Mouse (Mus musculus): Measurements from ENCODE around the gene Il22ra1.
"Not testable (repeated sequence)": the region's sequence is repeated elsewhere in the genome, so short reads cannot be mapped to it uniquely, and the experiment has no call there.

Gene Il22ra1

DNA sequence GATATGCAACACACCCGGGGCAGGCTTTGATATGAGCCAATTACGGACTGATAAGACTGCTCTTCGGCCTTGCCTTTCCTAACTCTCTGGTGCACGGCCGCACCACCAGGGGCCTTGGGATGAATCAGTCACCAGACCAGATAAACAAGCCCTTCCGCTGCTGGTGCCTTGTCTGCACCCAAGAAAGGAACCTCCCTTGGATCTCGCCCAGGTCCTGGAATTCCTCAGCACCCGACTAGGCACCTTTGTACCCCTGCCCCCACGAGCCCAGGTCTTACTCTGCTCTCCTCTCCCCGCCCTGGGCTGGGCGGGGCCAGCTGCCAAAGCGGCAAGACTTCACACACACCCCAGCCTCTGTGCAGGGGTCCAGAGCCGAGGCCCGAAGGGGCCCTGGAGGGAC, at the start of gene Il22ra1:
TSS of gene Il22ra1 (plus strand) at position 356 of the 400 bp plus-strand sequence.
- DNase-seq (ENCODE audit: low read depth): no peak

DNA sequence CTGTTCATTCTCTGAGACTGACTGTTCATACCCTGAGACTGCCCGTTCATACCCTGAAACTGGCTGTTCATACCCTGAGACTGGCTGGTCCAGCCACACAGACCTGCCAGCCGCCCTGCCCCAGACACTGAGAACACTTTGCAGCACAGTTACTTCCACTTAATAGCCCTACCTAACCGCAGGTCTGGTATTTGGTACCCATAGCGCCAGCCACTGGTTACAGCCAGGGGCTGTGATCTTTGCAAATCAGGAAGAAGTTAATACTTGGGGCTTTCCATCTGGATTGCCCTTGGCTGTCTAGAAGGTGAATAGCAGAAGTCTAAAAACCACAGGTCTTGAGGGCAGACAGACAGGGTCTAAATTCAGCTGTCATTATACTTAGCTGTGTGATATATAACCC, 48.7 kb upstream of the Il22ra1 start:
- DNase-seq (ENCODE audit: low read depth): no peak

DNA sequence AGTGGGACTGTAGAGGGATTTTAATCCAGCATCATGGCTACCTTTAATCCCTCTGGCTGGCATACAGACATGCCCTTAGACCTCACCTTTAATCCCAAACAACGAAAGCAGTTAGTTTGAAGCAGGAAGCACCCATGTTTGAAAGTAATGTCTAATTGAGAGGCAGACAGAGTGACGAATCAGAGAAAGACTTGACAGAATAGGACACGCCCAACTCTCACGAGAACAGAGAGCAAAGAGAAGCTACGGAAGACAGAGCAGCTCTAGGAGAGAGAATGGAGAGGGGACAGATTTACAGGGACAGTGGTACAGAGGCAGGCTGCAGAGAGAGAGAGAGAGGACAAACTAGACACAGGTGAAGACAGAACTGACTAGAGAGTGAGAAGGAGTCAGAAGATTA, 46.2 kb upstream of the Il22ra1 start:
- no peak for DNase-seq (ENCODE audit: low read depth)

DNA sequence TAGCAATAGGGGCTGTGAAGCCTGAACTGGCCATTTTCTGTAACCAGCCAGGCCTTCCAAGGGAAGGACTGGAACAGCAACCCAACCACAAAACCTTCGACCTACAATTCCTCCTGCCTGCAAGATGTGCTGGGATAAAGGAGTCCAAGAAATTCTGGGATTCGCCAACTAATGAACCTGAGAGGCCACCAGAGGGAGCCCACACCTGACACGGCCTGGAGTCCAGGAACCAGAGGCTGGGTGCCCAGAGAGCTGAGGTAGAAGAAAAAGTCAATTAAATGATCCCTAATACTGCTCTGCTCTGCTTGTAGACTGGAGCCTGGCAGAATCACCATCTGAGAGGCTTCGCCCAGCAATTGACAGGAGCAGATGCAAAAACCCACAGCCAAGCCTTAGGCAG, 44.4 kb upstream of the Il22ra1 start:
- DNase-seq (ENCODE audit: low read depth): no peak

DNA sequence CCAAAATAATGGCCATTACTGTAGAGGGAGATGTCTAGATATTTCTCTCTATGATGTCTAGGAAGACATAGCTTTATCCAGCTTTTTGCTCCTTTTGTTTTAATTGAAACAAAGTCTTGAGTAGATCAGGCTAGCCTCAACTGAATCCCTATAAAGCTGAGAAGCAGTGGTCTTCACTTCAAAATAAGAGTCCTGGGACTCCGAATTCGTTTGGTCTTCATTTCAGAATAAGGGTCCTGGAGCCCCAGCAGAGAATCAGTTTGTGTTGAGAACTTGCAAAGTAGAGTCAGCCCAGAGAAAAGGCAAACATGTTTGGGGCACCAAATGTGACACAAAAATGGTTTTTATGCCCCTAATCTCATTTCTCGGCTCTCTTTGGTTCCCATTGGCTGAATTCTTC, 43.2 kb upstream of the Il22ra1 start:
- no peak for DNase-seq (ENCODE audit: low read depth)

DNA sequence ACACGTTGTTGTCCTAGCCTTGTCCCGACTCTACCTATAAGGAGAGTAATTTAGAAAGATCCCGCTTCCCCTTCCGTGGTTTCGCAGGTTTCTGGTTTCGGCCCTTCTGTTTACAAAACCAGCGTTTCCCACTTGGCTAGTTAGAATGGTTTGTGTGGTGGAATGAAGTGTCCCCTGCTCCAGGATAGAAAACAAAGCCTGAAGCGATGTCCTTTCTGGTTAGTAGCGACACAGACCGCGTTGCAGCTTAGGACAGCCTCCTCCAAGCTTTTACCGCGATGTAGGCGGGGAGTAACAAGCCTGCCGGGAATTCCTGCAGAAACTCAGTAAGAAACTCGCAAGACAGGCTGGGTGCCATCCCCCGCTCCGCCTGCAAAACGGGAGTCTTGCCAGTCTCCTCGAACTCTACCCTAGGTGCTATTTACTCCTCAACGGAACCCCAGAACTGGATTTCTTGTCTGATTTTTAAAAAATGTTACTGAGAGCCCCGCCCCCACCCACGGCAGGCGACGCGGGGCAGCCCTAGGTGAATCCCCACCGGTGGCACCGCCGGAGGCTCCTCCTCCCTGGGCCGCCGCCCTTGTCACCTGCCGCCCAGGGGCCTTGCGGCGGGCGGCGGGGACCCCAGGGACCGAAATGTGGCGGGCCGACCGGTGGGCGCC, 41.9 kb upstream of the Il22ra1 start, which contains the start of gene Ifnlr1:
TSS of gene Ifnlr1 (plus strand) at position 382 of the 662 bp plus-strand sequence.
- no peak for DNase-seq (ENCODE audit: low read depth)

DNA sequence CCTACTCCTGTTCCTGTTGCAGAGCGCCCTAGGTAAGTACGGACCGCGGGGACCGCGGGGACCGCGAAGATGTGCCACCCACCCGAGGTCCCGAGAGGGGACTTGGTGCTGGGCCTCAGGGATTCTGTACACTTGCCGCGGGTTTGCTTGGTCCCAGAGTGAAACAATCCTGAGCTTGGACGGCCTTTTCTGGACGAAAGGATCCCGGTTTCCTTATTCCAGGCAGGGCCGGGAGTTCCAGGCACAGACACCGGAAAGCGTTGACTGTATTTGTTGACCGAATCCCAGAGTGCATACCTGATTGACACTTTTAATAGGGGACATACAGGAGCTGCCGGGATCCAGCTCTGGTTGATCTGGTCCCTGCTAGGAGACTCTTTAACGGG, 41.4 kb upstream of the Il22ra1 start:
- DNase-seq (ENCODE audit: low read depth): no peak

DNA sequence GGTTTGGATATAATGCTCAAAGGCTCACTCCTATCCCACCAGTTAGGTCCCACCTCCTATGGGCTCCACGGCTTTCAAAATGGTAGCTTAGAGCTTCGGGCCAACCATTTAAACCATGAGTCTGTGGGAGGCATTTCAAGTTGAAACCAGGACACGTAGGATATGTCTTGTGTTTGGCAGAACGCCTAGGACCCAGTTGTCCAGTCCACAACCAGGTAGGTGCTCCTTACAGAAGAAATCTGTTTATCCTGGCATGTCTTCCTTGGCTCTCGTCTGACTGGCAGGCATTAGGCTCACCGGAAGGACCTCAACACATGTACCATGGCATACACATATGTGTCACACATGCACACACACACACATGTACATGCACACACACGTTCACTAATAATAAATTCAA, 38.2 kb upstream of the Il22ra1 start:
- no peak for DNase-seq (ENCODE audit: low read depth)

DNA sequence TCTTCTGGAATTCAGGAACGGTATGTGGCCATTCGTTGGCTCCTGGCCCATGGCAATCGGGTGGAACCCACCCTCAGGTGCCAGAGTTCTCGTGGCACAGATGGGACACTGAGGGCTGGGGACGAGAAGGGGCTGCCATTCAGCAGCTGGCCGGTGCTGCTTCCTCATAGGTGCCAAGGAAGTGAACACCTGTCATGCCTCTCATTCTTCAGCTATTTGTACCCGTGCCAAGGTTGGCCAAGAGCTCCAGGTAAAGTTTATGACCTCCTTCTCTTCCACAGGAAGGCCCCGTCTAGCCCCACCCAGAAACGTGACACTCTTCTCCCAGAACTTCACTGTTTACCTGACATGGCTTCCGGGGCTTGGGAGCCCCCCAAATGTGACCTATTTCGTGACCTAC, 37.7 kb upstream of the Il22ra1 start:
- DNase-seq (ENCODE audit: low read depth): no peak

DNA sequence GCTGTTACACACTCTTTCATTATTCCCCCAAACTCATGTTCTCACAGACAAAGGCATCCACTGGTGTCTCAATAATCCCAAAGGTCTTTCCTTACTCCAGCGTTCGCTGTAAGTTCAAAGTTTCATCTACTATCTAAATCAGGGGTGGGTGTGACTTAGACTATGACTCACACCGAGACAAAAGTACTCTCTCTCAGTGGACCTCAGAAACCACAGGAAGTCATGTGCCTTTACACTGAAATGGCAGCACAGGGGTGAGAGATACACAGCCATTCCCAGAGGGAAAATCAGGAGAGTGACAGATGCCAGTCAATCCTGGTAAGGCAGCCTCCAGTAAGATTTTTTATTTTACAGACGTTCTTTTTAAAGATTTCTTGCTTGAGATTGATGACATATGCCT, 35.1 kb upstream of the Il22ra1 start:
- no peak for DNase-seq (ENCODE audit: low read depth)

DNA sequence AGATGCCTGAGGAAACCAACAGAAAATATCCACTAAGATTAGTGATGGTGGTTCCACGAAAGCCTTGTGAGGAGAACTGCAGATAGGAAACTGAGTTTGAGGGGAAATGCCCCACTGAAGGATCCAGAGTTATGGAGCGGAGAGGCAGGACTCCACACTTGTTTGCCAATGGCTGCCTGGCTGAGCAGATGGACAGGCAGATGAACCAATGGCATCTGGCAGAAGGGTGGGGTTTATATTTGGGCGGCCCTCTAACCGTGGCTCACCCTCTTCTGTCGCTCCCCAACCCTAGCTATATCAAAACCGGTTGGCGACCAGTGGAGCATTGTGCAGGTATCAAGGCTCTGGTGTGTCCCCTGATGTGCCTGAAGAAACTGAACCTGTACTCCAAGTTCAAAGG, 29.5 kb upstream of the Il22ra1 start:
- no peak for DNase-seq (ENCODE audit: low read depth)

DNA sequence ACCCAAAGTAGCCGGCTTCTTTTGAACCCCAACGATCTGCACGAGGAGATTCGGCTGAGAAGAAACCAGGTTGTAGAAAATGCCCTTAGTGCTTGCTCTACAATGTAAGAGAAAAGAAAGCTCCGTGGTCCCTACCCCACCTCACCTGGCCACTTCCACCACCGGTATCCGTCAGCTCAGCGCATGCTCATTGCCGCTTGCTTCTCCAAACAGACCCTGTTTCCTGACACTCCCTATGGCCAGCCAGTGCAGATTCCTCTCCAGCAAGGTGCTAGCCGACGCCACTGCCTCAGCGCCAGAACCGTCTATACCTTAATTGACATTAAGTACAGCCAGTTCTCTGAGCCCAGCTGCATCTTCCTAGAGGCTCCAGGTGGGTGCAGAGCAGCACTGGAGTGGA, 24.5 kb upstream of the Il22ra1 start:
- DNase-seq (ENCODE audit: low read depth): no peak

DNA sequence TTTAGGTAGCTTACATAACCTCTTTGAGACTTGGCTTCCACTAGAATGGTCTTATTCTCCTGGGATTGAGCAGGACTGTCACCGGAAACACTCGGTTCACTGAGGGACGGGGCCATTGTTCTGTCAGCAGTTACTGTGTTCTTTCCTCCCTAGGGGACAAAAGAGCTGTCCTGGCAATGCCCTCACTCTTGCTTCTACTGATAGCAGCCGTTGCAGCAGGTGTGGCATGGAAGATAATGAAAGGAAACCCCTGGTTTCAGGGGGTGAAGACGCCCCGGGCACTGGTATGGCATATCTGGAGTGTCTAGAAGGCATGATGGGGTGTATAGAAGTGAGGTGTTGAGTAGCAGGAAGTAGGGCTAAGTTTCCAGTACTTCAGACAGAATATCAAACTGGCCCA, 24.0 kb upstream of the Il22ra1 start:
- DNase-seq (ENCODE audit: low read depth): no peak

DNA sequence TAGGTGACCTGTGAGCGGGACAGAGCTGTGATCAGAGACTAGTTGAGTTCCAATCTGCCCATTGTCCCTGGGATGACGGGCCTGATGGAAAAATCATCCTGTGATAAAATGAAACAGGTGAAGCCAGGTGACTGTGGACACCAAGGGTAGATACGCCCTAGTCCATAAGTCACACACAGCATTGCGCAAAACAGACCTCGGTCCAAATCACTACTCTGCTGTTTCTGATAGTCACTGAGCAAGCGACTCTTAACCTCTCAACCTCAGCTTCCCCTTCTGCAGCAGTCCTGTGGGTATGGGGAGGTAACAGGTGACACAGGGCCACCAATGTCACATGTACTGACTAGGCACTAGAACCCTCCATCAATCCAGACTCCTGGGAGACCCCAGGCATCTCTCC, 21.9 kb upstream of the Il22ra1 start:
- DNase-seq (ENCODE audit: low read depth): no peak

DNA sequence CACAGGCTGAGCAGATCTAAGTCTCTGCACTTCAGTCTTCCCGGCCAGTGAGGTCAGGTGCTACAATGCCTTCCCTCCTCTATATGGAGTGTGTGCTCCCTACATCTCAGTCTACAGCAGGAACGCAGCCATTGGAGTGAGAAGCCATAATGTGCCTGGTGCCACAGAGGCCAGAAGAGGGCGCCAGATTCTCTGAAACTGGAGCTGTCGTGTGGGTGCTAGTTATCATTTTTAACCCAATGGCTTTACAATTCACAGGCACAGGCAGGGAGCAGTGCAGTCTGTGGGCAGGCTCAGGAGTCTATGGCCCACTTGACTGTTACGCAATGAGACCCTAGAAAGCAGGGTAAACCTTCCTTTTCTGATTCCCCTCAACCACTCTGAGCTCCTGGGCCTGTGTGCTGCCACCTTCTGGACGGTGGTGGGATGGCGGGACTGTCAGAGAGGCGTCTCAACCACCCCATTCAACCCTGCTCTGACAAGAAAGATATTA, 18.9 kb upstream of the Il22ra1 start:
- peak; percentile 77 for DNase-seq (ENCODE audit: low read depth)

DNA sequence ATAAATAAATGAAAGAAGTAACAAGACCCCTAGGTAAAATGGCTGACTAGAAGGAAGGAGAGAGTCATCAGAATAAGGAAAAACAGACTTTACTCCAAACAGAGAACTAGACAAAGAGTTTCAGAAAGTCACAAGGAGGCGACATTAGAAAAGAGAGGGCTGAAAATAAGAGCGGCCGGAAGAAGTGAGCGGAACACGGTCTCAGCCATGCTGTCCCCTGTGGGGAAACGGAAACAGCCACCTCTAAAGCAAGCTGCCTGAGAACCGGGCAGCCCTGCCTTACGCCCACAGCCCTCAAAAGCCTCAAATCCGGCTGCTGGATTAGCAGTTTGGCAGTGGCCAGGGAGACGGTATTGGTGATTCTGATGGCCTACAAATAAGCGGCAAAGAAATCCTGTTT, 18.4 kb upstream of the Il22ra1 start:
- no peak for DNase-seq (ENCODE audit: low read depth)

DNA sequence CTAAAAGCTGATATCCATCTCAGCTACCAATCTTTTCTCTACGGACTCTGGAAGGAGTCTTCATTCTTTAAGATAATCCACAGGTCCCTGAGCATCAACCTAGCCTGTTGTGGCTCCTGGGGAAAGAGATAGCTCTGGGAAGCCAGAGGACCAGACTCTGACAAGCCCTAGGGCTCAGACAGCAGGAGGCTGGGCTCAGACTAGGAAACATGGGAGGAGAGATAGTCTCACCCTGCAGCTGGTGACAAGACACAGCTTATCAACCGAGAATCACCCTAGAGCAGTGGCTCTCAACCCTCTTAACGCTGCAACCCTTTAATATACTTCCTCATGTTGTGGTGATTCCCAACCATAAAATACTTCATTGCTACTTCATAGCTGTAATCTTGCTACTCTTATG, 17.6 kb upstream of the Il22ra1 start:
- DNase-seq (ENCODE audit: low read depth): no peak

DNA sequence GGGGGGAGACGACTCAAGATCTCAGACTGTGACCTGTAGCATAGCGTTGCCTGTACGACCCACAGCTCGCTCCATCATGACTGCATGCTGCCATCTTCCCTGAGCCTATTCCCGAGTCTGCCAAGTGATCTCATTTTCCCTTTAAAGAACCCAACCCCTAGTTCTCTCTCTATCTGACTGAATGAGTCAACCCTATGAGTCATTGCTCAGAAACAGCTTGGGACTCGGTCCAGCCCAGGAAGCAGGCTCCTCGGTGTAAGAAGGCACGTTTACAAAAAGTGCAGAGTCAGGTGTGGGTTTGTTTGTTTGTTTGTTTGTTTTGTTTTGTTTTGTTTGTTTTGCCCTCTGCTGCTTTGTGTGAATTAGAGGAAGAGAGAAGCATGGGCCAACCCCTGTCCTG, 13.2 kb upstream of the Il22ra1 start:
- no peak for DNase-seq (ENCODE audit: low read depth)

DNA sequence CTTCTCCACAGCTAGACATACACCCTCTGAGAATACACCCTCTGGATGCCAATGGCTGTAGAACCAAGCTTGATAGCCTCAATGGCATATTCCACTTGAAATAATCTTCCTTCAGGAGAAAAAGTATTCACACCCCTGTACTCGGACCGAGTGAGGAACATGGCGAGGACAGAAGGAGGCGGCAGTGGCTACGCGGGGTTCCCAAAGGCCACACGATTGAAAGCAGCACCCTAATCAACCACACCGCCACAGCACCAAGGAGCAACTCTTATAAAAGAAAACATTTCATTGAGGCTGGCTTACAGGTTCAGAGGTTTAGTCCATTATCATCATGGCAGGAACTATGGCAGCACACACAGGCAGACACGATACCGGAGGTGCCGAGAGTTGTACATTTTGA, 11.5 kb upstream of the Il22ra1 start:
- not testable (repeated sequence) for DNase-seq (ENCODE audit: low read depth)

DNA sequence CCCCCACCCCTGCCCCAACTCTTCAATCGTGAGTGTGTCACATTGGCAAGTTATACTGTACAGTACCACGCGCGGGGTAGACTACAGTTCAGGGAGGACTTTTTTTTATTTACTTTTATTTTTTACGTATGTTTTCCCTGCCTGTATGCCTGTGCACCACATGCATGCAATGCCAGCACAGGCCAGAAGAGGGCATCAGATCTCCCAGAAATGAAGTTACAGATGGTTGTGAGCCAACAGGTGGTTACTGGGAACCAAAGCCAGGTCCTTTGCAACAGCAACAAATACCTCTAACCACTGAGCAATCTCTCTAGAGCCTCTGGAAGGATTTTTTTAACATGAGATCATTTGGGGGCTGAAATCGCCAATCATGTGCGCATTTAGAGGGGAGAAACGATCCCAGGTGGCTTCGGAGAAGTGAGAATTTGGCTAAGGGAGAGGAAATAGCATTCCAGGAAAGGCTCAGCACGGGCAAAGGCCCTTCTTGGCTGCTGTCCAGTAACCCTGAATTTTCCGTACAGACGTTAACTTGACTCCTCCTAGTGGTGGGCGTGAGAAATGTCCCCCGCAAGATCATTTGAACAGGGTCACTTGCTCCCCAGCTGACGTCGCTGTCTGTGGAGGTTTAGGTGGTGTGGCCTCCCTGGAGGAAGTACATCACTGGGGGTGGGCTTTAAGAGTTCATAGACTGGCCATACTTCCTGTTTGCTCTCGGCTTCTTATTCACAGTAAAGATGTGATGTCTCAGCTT, 5.3 kb upstream of the Il22ra1 start:
- no peak for DNase-seq (ENCODE audit: low read depth)

DNA sequence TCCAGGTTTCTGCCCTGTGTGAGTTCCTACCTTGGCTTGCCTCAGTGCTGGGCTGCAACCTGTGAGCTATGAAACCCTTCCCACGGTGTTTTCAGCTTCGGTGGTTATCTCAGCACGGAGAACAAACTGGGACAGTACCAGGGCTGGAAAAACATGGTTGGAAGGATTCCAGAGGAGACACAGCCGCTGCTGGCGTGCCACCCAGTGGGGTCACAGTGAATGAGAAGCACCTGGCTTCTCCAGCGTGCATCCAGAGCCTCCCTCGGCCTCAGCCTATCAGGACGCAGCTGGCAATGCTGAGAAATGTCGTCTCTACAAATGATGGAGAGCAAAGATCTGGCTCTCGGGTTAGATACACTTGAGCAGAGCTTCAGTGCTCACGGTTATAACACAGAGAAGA, 1.6 kb upstream of the Il22ra1 start:
- no peak for DNase-seq (ENCODE audit: low read depth)

DNA sequence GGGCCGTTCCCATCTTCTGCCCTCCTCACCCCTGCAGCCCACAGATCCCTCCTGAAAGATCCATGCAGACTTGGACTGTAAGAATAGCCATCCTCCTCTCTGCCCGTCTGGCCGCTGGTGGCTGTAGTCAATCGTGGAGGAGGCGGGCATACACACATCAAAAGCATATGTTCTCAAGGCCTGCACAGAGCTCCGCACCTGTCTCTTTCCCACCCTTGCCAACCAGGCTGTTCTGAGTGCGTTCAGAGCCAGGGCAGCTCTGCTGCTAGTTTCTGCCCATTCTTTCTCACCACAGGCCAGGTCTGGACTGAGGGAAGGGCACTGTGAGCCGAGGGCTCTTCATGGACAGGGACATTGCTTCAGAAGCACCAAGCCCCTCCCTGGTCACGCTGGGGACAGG, 2.2 kb downstream of the Il22ra1 start:
- no peak for DNase-seq (ENCODE audit: low read depth)

DNA sequence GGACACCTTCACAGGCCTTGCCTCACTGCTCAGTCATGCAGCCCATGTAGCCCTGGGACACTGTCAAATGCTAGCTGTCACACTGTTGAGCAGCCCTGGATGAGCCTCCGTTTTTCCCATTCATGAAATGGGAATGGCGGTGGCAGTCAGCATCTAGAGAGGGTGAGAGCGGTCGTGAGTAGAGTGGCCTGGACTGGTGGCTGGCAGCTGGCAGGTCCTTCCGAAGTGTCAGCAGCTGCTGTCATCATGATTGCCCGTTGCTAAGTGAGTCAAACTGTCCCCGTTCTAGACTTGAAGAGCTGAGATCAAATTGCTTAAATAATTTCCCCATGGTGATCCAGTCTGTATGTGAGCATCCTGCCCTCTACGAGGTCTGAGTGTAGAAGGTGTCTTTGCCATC, 3.0 kb downstream of the Il22ra1 start:
- no peak for DNase-seq (ENCODE audit: low read depth)

DNA sequence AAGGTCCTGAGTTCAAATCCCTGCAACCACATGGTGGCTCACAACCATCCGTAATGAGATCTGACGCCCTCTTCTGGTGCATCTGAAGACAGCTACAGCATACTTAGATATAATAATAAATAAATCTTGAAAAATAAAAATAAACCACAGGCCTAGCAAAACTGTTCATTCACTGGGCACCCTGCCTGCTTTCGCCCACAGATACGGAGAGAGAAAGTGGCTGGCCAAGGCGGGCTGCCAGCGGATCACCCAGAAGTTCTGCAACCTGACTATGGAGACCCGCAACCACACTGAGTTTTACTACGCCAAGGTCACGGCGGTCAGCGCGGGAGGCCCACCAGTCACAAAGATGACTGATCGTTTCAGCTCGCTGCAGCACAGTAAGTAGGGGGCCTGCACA, 5.9 kb downstream of the Il22ra1 start:
- DNase-seq (ENCODE audit: low read depth): no peak

Measured in c-Kit-positive CD71-positive TER-119-negative erythroid progenitor cells, embryonic 14.5 days (primary cell).